Mouse (Mus musculus) MEL (cell line): ENCODE results near the gene Opcml. TPM values are rescaled to one million over a fixed set of nuclear protein-coding genes. Genes with fewer than 3 reads are reported as not detected.

Experiments
- DNase-seq: peaks from one replicate; pipeline ENCODE4 v3.0.0; 2011; ENCODE audit warnings: low read depth, low spot score
- H3K27ac ChIP-seq: 2 replicates; pipeline ENCODE4 v1.5.1; 2012; ENCODE audit warnings: low read depth, mild to moderate bottlenecking, control low read depth, low read length, moderate library complexity; ENCODE audit not compliant: control insufficient read depth
- H3K27me3 ChIP-seq, 2 experiments: fragments of 150-350 bp in 1 of 2; sonication (generic) in 1 of 2; 2 replicates each; pipeline ENCODE4 v1.6.1; 2012; ENCODE audit warnings: low read length in 2 of 2, mild to moderate bottlenecking in 2 of 2, improper control_type of control experiment in 1 of 2, moderate library complexity in 1 of 2; ENCODE audit not compliant: insufficient read depth in 2 of 2, control insufficient read depth in 1 of 2
- H3K36me3 ChIP-seq, 2 experiments: 2 replicates each; pipeline ENCODE4 v1.6.1; 2012 to 2014; ENCODE audit warnings: low read length in 2 of 2, improper control_type of control experiment in 1 of 2, inconsistent platforms in 1 of 2, mild to moderate bottlenecking in 1 of 2; ENCODE audit not compliant: insufficient read depth in 2 of 2, control insufficient read depth in 1 of 2
- H3K4me1 ChIP-seq, 2 experiments: fragments of 150-350 bp in 1 of 2; sonication (generic) in 1 of 2; 2 replicates each; pipeline ENCODE4 v1.6.1; 2012; ENCODE audit warnings: low read length in 2 of 2, improper control_type of control experiment in 1 of 2, mild to moderate bottlenecking in 1 of 2; ENCODE audit not compliant: insufficient read depth in 2 of 2, control insufficient read depth in 1 of 2
- H3K4me3 ChIP-seq, 2 experiments: fragments of 150-350 bp in 1 of 2; sonication (generic) in 1 of 2; 2 replicates each; pipeline ENCODE4 v1.5.1; 2012; ENCODE audit warnings: low read depth in 2 of 2, low read length in 2 of 2, mild to moderate bottlenecking in 2 of 2, moderate library complexity in 2 of 2, control low read depth in 1 of 2, improper control_type of control experiment in 1 of 2; ENCODE audit not compliant: control insufficient read depth in 1 of 2, insufficient read depth in 1 of 2
- H3K79me2 ChIP-seq: 2 replicates; pipeline ENCODE4 v1.6.1; 2012; ENCODE audit warnings: mild to moderate bottlenecking, low read length, moderate library complexity; ENCODE audit not compliant: control insufficient read depth, poor library complexity, insufficient read depth
- H3K9ac ChIP-seq: 2 replicates; pipeline ENCODE4 v1.6.1; 2012; ENCODE audit warnings: low read depth, mild to moderate bottlenecking, control low read depth, low read length, moderate library complexity; ENCODE audit not compliant: control insufficient read depth, poor library complexity, severe bottlenecking
- H3K9me3 ChIP-seq: fragments of 150-350 bp; sonication (generic); replicated peaks from 2 replicates; pipeline ENCODE4 v1.6.1; 2012; ENCODE audit warnings: mild to moderate bottlenecking, low read length, improper control_type of control experiment, moderate library complexity; ENCODE audit not compliant: insufficient read depth
- BHLHE40 ChIP-seq: IDR thresholded peaks from 2 replicates; pipeline ENCODE4 v1.6.1; 2012; ENCODE audit warnings: low read depth, mild to moderate bottlenecking, inconsistent platforms, low read length, improper control_type of control experiment, borderline replicate concordance
- CHD1 ChIP-seq: IDR thresholded peaks from 2 replicates; pipeline ENCODE4 v1.6.1; 2012; ENCODE audit warnings: low read depth, mild to moderate bottlenecking, inconsistent platforms, low read length, improper control_type of control experiment
- CHD2 ChIP-seq: IDR thresholded peaks from 2 replicates; pipeline ENCODE4 v1.6.1; 2011; ENCODE audit warnings: low read length, improper control_type of control experiment
- CTCF ChIP-seq, 3 experiments: IDR thresholded peaks in 2 of 3; conservative IDR thresholded peaks in 1 of 3; 2 replicates each; pipeline ENCODE4 v1.5.1; 2011 to 2012; ENCODE audit warnings: low read length in 3 of 3, low read depth in 2 of 3, mild to moderate bottlenecking in 2 of 3, improper control_type of control experiment in 1 of 3, inconsistent platforms in 1 of 3, mixed read lengths in 1 of 3, moderate library complexity in 1 of 3; ENCODE audit not compliant: control insufficient read depth in 1 of 3, insufficient read depth in 1 of 3, poor library complexity in 1 of 3, severe bottlenecking in 1 of 3
- E2F4 ChIP-seq: IDR thresholded peaks from 2 replicates; pipeline ENCODE4 v1.6.1; 2011; ENCODE audit warnings: low read depth, low read length, improper control_type of control experiment, borderline replicate concordance
- EP300 ChIP-seq, 2 experiments: IDR thresholded peaks; 2 replicates each; pipeline ENCODE4 v1.6.1; 2011; ENCODE audit warnings: improper control_type of control experiment in 2 of 2, low read length in 2 of 2, low read depth in 1 of 2, mild to moderate bottlenecking in 1 of 2
- GABPA ChIP-seq: IDR thresholded peaks from 2 replicates; pipeline ENCODE4 v1.6.1; 2012; ENCODE audit warnings: low read depth, mild to moderate bottlenecking, inconsistent platforms, low read length, improper control_type of control experiment, moderate library complexity
- HCFC1 ChIP-seq: IDR thresholded peaks from 2 replicates; pipeline ENCODE4 v1.6.1; 2012; ENCODE audit warnings: low read depth, mild to moderate bottlenecking, inconsistent platforms, low read length, improper control_type of control experiment, moderate library complexity
- JUND ChIP-seq: IDR thresholded peaks from 2 replicates; pipeline ENCODE4 v1.6.1; 2011; ENCODE audit warnings: low read depth, mild to moderate bottlenecking, improper control_type of control experiment, low read length
- KAT2A ChIP-seq: conservative IDR thresholded peaks from 2 replicates; pipeline ENCODE4 v1.6.1; 2012; ENCODE audit warnings: low read depth, low read length, improper control_type of control experiment, inconsistent platforms
- MAX ChIP-seq: IDR thresholded peaks from 2 replicates; pipeline ENCODE4 v1.6.1; 2011; ENCODE audit warnings: low read length, improper control_type of control experiment
- MXI1 ChIP-seq: IDR thresholded peaks from 2 replicates; pipeline ENCODE4 v1.6.1; 2011; ENCODE audit warnings: mild to moderate bottlenecking, low read depth, low read length, improper control_type of control experiment
- MYB ChIP-seq: IDR thresholded peaks from 2 replicates; pipeline ENCODE4 v1.6.1; 2011; ENCODE audit warnings: mild to moderate bottlenecking, low read depth, low read length, improper control_type of control experiment
- MYC ChIP-seq: IDR thresholded peaks from 2 replicates; pipeline ENCODE4 v1.6.1; 2011; ENCODE audit warnings: low read depth, mild to moderate bottlenecking, low read length, improper control_type of control experiment, moderate library complexity
- NELFE ChIP-seq: IDR thresholded peaks from 2 replicates; pipeline ENCODE4 v1.6.1; 2011; ENCODE audit warnings: low read depth, low read length, improper control_type of control experiment
- NRF1 ChIP-seq: IDR thresholded peaks from 2 replicates; pipeline ENCODE4 v1.6.1; 2014; ENCODE audit warnings: low read depth, mild to moderate bottlenecking, inconsistent platforms, low read length, improper control_type of control experiment, moderate library complexity; ENCODE audit not compliant: poor library complexity, insufficient read depth, severe bottlenecking
- POLR2AphosphoS2 ChIP-seq: IDR thresholded peaks from 2 replicates; pipeline ENCODE4 v1.6.1; 2011; ENCODE audit warnings: low read length, improper control_type of control experiment
- SMC3 ChIP-seq: IDR thresholded peaks from 2 replicates; pipeline ENCODE4 v1.6.1; 2011; ENCODE audit warnings: low read depth, low read length, improper control_type of control experiment
- TAL1 ChIP-seq: IDR thresholded peaks from 2 replicates; pipeline ENCODE4 v1.6.1; 2012; ENCODE audit warnings: mild to moderate bottlenecking, inconsistent platforms, low read length, moderate library complexity, mixed read lengths
- TCF12 ChIP-seq: IDR thresholded peaks from 2 replicates; pipeline ENCODE4 v1.6.1; 2014; ENCODE audit warnings: low read depth, mild to moderate bottlenecking, inconsistent platforms, low read length, improper control_type of control experiment, moderate library complexity
- USF1 ChIP-seq: IDR thresholded peaks from 2 replicates; pipeline ENCODE4 v1.6.1; 2014; ENCODE audit warnings: low read depth, mild to moderate bottlenecking, inconsistent platforms, low read length, improper control_type of control experiment, moderate library complexity
- USF2 ChIP-seq, 2 experiments: IDR thresholded peaks; 2 replicates each; pipeline ENCODE4 v1.6.1; 2011 to 2012; ENCODE audit warnings: improper control_type of control experiment in 2 of 2, low read length in 2 of 2, borderline replicate concordance in 1 of 2, inconsistent platforms in 1 of 2, low read depth in 1 of 2, mild to moderate bottlenecking in 1 of 2; ENCODE audit not compliant: insufficient read depth in 1 of 2
- ZKSCAN1 ChIP-seq: IDR thresholded peaks from 2 replicates; pipeline ENCODE4 v1.6.1; 2012; ENCODE audit warnings: low read depth, mild to moderate bottlenecking, inconsistent platforms, low read length, improper control_type of control experiment, moderate library complexity
- ZNF384 ChIP-seq: IDR thresholded peaks from 2 replicates; pipeline ENCODE4 v1.6.1; 2012; ENCODE audit warnings: low read depth, mild to moderate bottlenecking, inconsistent platforms, low read length, improper control_type of control experiment
- polyA plus RNA-seq, 2 experiments: library from polyadenylated mRNA; stranded (reverse) in 1 of 2; unstranded in 1 of 2; fragments of >175 nt in 1 of 2; fragments of >200 nt in 1 of 2; gene quantifications; 2 replicates each; pipeline versions ENCODE4 v1.2.1 to v1.2.4; 2012; ENCODE audit warnings: low replicate concordance in 2 of 2, low read depth in 1 of 2; ENCODE audit not compliant: insufficient read length in 2 of 2, insufficient read depth in 1 of 2, missing spikeins in 1 of 2
- total RNA-seq: library from RNA; depleted of rRNA; stranded (reverse); fragments of 300-350 nt; gene quantifications from 2 replicates; pipeline ENCODE4 v1.2.3, GENCODE M21; 2012

The Opcml gene
- total and polyA plus RNA-seq, 3 experiments = not detected

DNA sequence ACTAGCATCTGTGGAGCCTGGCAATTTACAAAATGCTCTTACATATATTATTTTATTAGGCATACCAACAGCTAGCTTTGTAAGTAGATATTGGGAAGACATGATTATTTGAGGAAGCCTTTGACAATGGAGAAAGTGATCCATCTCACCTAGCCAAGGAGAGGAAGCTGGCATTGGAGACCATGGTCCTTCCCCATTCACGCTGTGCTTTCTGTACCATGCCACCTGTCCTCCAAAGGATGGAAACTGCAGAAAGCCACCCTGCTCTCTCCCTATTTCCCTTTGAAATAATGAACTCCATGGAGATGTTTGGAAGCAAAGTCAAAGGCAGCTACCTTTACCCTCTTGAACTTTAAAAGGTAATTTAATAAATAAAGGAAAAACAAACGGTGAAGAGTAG lies 570.1 kb downstream of the Opcml start:
- Histone ChIP-seq H3K79me2 (no peaks in the 10 kb centered on the region), H3K4me3 (no peak overlapping the region), H3K9me3 (no peaks in the 10 kb centered on the region), H3K9ac (no peak overlapping the region), H3K4me1 (no peaks in the 10 kb centered on the region), H3K36me3 (no peaks in the 10 kb centered on the region)
- DNase-seq = no peak
- TF ChIP-seq TCF12 (no peak), GABPA (no peak), BHLHE40 (no peak), NELFE (no peak), SMC3 (no peak), CTCF (IDR thresholded peaks at IDR 0.05 in 2 of 3, conservative IDR thresholded peaks at IDR 0.05 in 1 of 3; ENCODE audit: control insufficient read depth in 1 of 3, insufficient read depth in 1 of 3, low read depth in 2 of 3, low read length in 3 of 3, poor library complexity in 1 of 3, severe bottlenecking in 1 of 3) (no peak), NRF1 (no peak), CHD1 (no peak), USF2 (IDR thresholded peaks at IDR 0.05; ENCODE audit: borderline replicate concordance in 1 of 2, insufficient read depth in 1 of 2, low read depth in 1 of 2, low read length in 2 of 2) (no peak), MYB (no peak), E2F4 (no peak), MAX (no peak), TAL1 (no peak), MYC (no peak), JUND (no peak), HCFC1 (no peak)
- TF ChIP-seq, all 39 proteins: peak for 0
- Histone ChIP-seq H3K27me3 (no peaks in the 10 kb centered on the region), H3K27ac (no peak overlapping the region)

GRCm38 (mm10) chr9:28364473-28365159 lies 574.0 kb downstream of the Opcml start:
- Histone ChIP-seq H3K36me3 (no peaks in the 10 kb centered on the region), H3K9ac (no peak overlapping the region)
- no peak for TF ChIP-seq NRF1
- TF ChIP-seq BHLHE40 = no peak
- no peak for TF ChIP-seq SMC3
- no peak for TF ChIP-seq MYC
- TF ChIP-seq ZNF384 = no peak
- TF ChIP-seq POLR2AphosphoS2 = no peak
- no peak for TF ChIP-seq ZKSCAN1
- TF ChIP-seq USF1 = no peak
- no peak for TF ChIP-seq MXI1
- no peak for TF ChIP-seq JUND
- no peak for TF ChIP-seq MAX
- no peak for TF ChIP-seq EP300 (IDR thresholded peaks at IDR 0.05; ENCODE audit: low read depth in 1 of 2, low read length in 2 of 2)
- TF ChIP-seq KAT2A = no peak
- TF ChIP-seq MYB = no peak
- TF ChIP-seq CHD2 = no peak
- no peak for TF ChIP-seq TAL1
- no peak for TF ChIP-seq GABPA
- TF ChIP-seq, all 39 proteins: peak for 0
- Histone ChIP-seq H3K27me3 (no peaks in the 10 kb centered on the region), H3K4me3 (no peak overlapping the region), H3K27ac (no peak overlapping the region), H3K4me1 (no peaks in the 10 kb centered on the region), H3K79me2 (no peaks in the 10 kb centered on the region), H3K9me3 (no peaks in the 10 kb centered on the region)
- no peak for DNase-seq
